Mouse (Mus musculus) forebrain, embryonic 13.5 days (tissue): ENCODE measurements at regions not wholly inside any gene's neighbourhood (a gene's known extent, or its start where the extent isn't known, plus 50 kb on each side); places are given as distances from the start of the nearest gene placed in this dataset.

Source experiments
- ATAC-seq: fragments of 200-750 bp; cut with Nextera tagmentation; 2 replicates; pipeline ENCODE4 v1.8.0; 2017
- H3K27ac ChIP-seq: fragments of 300-500 bp; sonication (generic); 2 replicates; pipeline ENCODE4 v1.5.1; 2015; ENCODE audit warnings: inconsistent platforms, mild to moderate bottlenecking, moderate library complexity
- H3K27me3 ChIP-seq: fragments of 300-500 bp; sonication (generic); 2 replicates; pipeline ENCODE4 v1.6.1; 2015; ENCODE audit warnings: mild to moderate bottlenecking, inconsistent platforms
- H3K36me3 ChIP-seq: fragments of 300-500 bp; sonication (generic); 2 replicates; pipeline ENCODE4 v1.6.1; 2015; ENCODE audit warnings: mild to moderate bottlenecking, inconsistent platforms; ENCODE audit not compliant: poor library complexity, severe bottlenecking
- H3K4me1 ChIP-seq: fragments of 300-500 bp; sonication (generic); 2 replicates; pipeline ENCODE4 v1.6.1; 2015; ENCODE audit warnings: inconsistent platforms
- H3K4me2 ChIP-seq: fragments of 300-500 bp; sonication (generic); 2 replicates; pipeline ENCODE4 v1.6.1; 2015; ENCODE audit warnings: inconsistent platforms, mild to moderate bottlenecking, moderate library complexity
- H3K4me3 ChIP-seq: fragments of 300-500 bp; sonication (generic); 2 replicates; pipeline ENCODE4 v1.5.1; 2015; ENCODE audit warnings: mild to moderate bottlenecking, inconsistent platforms
- H3K9ac ChIP-seq: fragments of 300-500 bp; sonication (generic); 2 replicates; pipeline ENCODE4 v1.6.1; 2015; ENCODE audit warnings: mild to moderate bottlenecking, inconsistent platforms
- H3K9me3 ChIP-seq: fragments of 300-500 bp; sonication (generic); replicated peaks from 2 replicates; pipeline ENCODE4 v1.6.1; 2016; ENCODE audit warnings: inconsistent platforms
- WGBS: fragments of 180-500 bp; shearing (Covaris S2); methylation state at CpG from one replicate; pipeline ENCODE4 v1.1.7; 2015; 5-methylcytosine and 5-hydroxymethylcytosine counted together

DNA sequence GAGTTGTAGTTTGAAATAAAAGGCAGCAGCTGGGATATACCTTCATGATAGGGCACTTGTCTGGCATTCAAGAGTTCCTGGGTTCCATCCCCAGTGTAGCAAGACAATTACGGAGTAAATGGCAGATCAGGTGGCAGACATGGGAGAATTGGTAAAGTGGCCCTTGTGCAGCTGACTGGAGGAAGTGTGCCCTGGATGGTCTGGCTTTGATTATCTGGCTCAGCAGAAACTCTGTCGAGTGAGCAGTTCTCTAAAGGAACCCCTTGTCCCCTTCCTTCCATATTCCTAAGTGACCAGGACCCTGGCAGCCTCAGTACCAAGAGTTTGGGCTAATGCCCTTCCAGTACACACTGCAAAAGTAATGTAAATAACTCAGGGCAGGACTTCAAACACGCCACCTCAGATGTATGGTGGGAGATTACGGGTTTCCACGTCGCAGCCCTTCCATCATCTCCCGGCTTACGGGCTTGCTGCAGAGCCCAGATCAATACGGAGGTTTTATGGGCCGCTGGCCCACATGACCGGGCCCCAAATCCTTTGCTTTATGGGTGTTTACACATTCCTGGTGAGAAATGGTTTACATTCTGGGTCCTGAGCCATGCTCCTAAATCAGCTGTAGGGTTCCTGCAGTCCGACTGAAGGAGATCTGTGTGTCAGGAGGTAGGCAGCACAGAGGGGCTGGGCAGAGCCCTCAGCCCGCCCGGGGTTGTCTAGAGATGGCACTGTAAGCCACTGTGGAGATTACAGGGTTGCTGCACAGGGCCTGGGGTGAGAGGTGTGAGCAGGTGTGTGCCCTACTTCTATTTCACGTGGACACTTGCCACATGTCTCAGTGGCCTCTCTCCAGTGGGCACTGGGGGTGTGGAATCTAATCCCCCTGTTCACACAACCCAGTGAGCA, 50.4 kb upstream of the Hand1 start:
- H3K36me3 ChIP-seq: no peaks in the 10 kb centered on the region
- no peak for ATAC-seq
- 75% methylated on average over 15 of the region's 15 CpGs for WGBS

More for the DNA sequence above, 50.4 kb upstream of the Hand1 start:
- Histone ChIP-seq H3K27me3 (peaks cover 7% of the 10 kb centered on the region; the same call in 1 of the 2 replicates), H3K4me3 (no peak overlapping the region), H3K4me2 (no peak overlapping the region), H3K27ac (no peak overlapping the region), H3K4me1 (peaks cover 8% of the 10 kb centered on the region; the same call in 1 of the 2 replicates), H3K9me3 (no peaks in the 10 kb centered on the region), H3K9ac (no peak overlapping the region)
